Comparison of ENCODE assay signal across 8 mouse cellular contexts in the genomic region with DNA sequence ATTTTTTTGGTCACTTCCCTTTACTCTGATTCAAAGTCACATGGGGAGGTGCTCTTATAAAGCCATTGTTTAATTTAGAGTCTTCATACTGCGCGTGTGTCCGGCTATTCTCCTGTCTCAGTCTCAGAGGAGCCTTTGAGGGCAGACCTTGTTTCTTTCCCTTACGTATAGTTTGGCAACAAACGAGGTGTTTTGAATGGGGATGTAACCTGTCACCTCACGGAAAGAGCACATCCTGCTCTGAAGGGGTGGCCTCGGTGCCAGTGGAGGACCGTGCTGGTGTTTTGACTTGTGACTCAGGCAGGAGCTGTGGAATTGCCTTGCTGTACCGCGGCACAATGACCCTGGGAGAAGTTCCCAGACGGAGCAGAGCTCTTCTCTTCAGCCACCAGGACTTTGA.
DNase-seq lines count a peak whose midpoint lies in the region; ATAC-seq and TF ChIP-seq lines count a peak whose summit lies in the region.
"Had no signal": no experiment of that assay in that cellular context is flagged by ENCODE, and none has a peak within 500 bp of the region (broad histone marks: within the 10 kb centered on the region; RNA-seq: fewer than 3 reads in every experiment).

No protein-coding gene starts in this region.

- peaks cover 4% of the 10 kb centered on the region for H3K9me3 ChIP-seq in heart, embryonic 14.5 days (ENCODE audit: control insufficient read depth, low read length)
- H3K9me3 ChIP-seq in kidney, embryonic 16.5 days (ENCODE audit: low read length) = peaks cover 6% of the 10 kb centered on the region
- no peaks in the 10 kb centered on the region for H3K9me3 ChIP-seq in midbrain, embryonic 15.5 days
- H3K9me3 ChIP-seq in midbrain, postnatal 0 days (ENCODE audit: low read length) = no peaks in the 10 kb centered on the region

- TF ChIP-seq CTCF in midbrain, postnatal 0 days (IDR thresholded peaks at IDR 0.05) = no peak

- H3K36me3 ChIP-seq in heart, embryonic 14.5 days (ENCODE audit: control insufficient read depth, insufficient read depth, low read length) = no peaks in the 10 kb centered on the region
- H3K36me3 ChIP-seq in kidney, embryonic 16.5 days (ENCODE audit: insufficient read depth, low read length) = no peaks in the 10 kb centered on the region
- H3K36me3 ChIP-seq in midbrain, embryonic 15.5 days (replicated peaks) = no peaks in the 10 kb centered on the region
- no peaks in the 10 kb centered on the region for H3K36me3 ChIP-seq in midbrain, postnatal 0 days (ENCODE audit: insufficient read depth, low read length)

- H3K4me2 ChIP-seq in heart, embryonic 14.5 days (ENCODE audit: low read length) = no peak overlapping the region
- no peak overlapping the region for H3K4me2 ChIP-seq in kidney, embryonic 16.5 days (replicated peaks; ENCODE audit: low read depth, low read length)
- no peak overlapping the region for H3K4me2 ChIP-seq in midbrain, embryonic 15.5 days
- no peak overlapping the region for H3K4me2 ChIP-seq in midbrain, postnatal 0 days (ENCODE audit: low read depth, low read length, poor library complexity, severe bottlenecking)

- no peak overlapping the region for H3K9ac ChIP-seq in heart, embryonic 14.5 days (ENCODE audit: low read length)
- H3K9ac ChIP-seq in kidney, embryonic 16.5 days (replicated peaks; ENCODE audit: low read length) = no peak overlapping the region
- no peak overlapping the region for H3K9ac ChIP-seq in midbrain, embryonic 15.5 days
- H3K9ac ChIP-seq in midbrain, postnatal 0 days (replicated peaks; ENCODE audit: low read length, poor library complexity, severe bottlenecking) = no peak overlapping the region

- peak; percentile 35 for DNase-seq in CD4-positive helper T cell, adult 2 months (ENCODE audit: low read depth, low spot score)
- peak; percentile 39 to 45 for DNase-seq in adrenal gland, adult 18-20 months (ENCODE audit: low spot score in 2 of 2)
- DNase-seq in right cerebral cortex, adult 2 months (ENCODE audit: low spot score in 2 of 2) = no peak
- no peak for DNase-seq in midbrain, postnatal 0 days (ENCODE audit: low spot score)
- DNase-seq: left cerebral cortex, postnatal 4 days had no signal

- WGBS in heart, embryonic 14.5 days = 64% methylated on average over 11 of the region's 11 CpGs
- WGBS in kidney, embryonic 16.5 days = 56% methylated on average over 11 of the region's 11 CpGs
- WGBS in midbrain, embryonic 15.5 days = 77% methylated on average over 11 of the region's 11 CpGs
- 75% methylated on average over 11 of the region's 11 CpGs for WGBS in midbrain, postnatal 0 days

- peak; percentile 64; the same call in 1 of the 2 replicates for ATAC-seq in heart, embryonic 14.5 days (ENCODE audit: insufficient number of reproducible peaks, insufficient read depth, low FRiP score, low read depth)
- peak; percentile 75 for ATAC-seq in kidney, embryonic 16.5 days (ENCODE audit: low FRiP score, low TSS enrichment)
- no peak; the same call in 1 of the 2 replicates for ATAC-seq in midbrain, embryonic 15.5 days (replicated peaks)
- no peak for ATAC-seq in midbrain, postnatal 0 days (ENCODE audit: low FRiP score)

- H3K27me3 ChIP-seq in heart, embryonic 14.5 days (ENCODE audit: control insufficient read depth, insufficient read depth, low read length) = no peaks in the 10 kb centered on the region
- H3K27me3 ChIP-seq in kidney, embryonic 16.5 days (ENCODE audit: insufficient read depth, low read length) = no peaks in the 10 kb centered on the region
- H3K27me3 ChIP-seq in midbrain, embryonic 15.5 days (replicated peaks) = no peaks in the 10 kb centered on the region
- no peaks in the 10 kb centered on the region for H3K27me3 ChIP-seq in midbrain, postnatal 0 days (ENCODE audit: insufficient read depth, low read length)

- peak overlapping the region in 1 of 2 experiments; percentile 73; a peak in 3 of 4 replicates for H3K27ac ChIP-seq in heart, embryonic 14.5 days (replicated peaks in 1 of 2; ENCODE audit: control insufficient read depth in 1 of 2, insufficient read depth in 1 of 2, low read depth in 2 of 2, low read length in 2 of 2)
- no peak overlapping the region for H3K27ac ChIP-seq in kidney, embryonic 16.5 days (ENCODE audit: low read length)
- H3K27ac ChIP-seq in midbrain, embryonic 15.5 days = no peak overlapping the region
- no peak overlapping the region for H3K27ac ChIP-seq in midbrain, postnatal 0 days (ENCODE audit: low read depth, low read length)

- peaks cover 0 to 3% of the 10 kb centered on the region in 2 experiments; a peak in 1 of 4 replicates for H3K4me1 ChIP-seq in heart, embryonic 14.5 days (ENCODE audit: control insufficient read depth in 2 of 2, insufficient read depth in 2 of 2, low read length in 2 of 2)
- H3K4me1 ChIP-seq in kidney, embryonic 16.5 days (ENCODE audit: insufficient read depth, low read length) = no peaks in the 10 kb centered on the region
- no peaks in the 10 kb centered on the region for H3K4me1 ChIP-seq in midbrain, embryonic 15.5 days
- no peaks in the 10 kb centered on the region for H3K4me1 ChIP-seq in midbrain, postnatal 0 days (ENCODE audit: insufficient read depth, low read length)

- H3K4me3 ChIP-seq in heart, embryonic 14.5 days (ENCODE audit: control insufficient read depth in 1 of 2, insufficient read depth in 1 of 2, low read depth in 1 of 2, low read length in 2 of 2) = no peak overlapping the region
- no peak overlapping the region for H3K4me3 ChIP-seq in kidney, embryonic 16.5 days (ENCODE audit: low read length)
- H3K4me3 ChIP-seq in midbrain, embryonic 15.5 days = no peak overlapping the region
- no peak overlapping the region for H3K4me3 ChIP-seq in midbrain, postnatal 0 days (ENCODE audit: low read depth, low read length)

Comparison
In these comparisons a context has a peak if more than half of its experiments do, and no peak if none do; other contexts are left out.
1. DNase-seq: peak in CD4-positive helper T cell, adult 2 months (single experiment) and adrenal gland, adult 18-20 months (2 of 2); none in right cerebral cortex, adult 2 months (0 of 2) and midbrain, postnatal 0 days (single experiment).
2. ATAC-seq: peak in heart, embryonic 14.5 days (single experiment) and kidney, embryonic 16.5 days (single experiment); none in midbrain, embryonic 15.5 days (single experiment) and midbrain, postnatal 0 days (single experiment).